Mouse (Mus musculus) stomach, postnatal 0 days (tissue): Measurements from ENCODE around the gene AI854703. TPM values are rescaled to one million over a fixed set of nuclear protein-coding genes. Genes with fewer than 3 reads are reported as not detected.

ENCODE experiments used
- ATAC-seq: fragments of 200-750 bp; cut with Nextera tagmentation; 2 replicates; pipeline ENCODE4 v1.8.0; 2017; ENCODE audit not compliant: low FRiP score, low TSS enrichment
- DNase-seq: peaks from one replicate; pipeline ENCODE4 v3.0.0-alpha.2; 2016; ENCODE audit warnings: low spot score
- H3K27ac ChIP-seq: fragments of 300-500 bp; sonication (generic); replicated peaks from 2 replicates; pipeline ENCODE4 v1.5.1; 2014; ENCODE audit warnings: mild to moderate bottlenecking, control low read depth
- H3K27me3 ChIP-seq: fragments of 300-500 bp; sonication (generic); 2 replicates; pipeline ENCODE4 v1.6.1; 2014; ENCODE audit warnings: low read length; ENCODE audit not compliant: control insufficient read depth, insufficient read depth
- H3K36me3 ChIP-seq: fragments of 300-500 bp; sonication (generic); 2 replicates; pipeline ENCODE4 v1.6.1; 2014; ENCODE audit warnings: low read length, mixed read lengths; ENCODE audit not compliant: control insufficient read depth, insufficient read depth
- H3K4me1 ChIP-seq: fragments of 300-500 bp; sonication (generic); replicated peaks from 2 replicates; pipeline ENCODE4 v1.6.1; 2014; ENCODE audit warnings: antibody characterized with exemption; ENCODE audit not compliant: control insufficient read depth, insufficient read depth
- H3K4me2 ChIP-seq: fragments of 300-500 bp; sonication (generic); replicated peaks from 2 replicates; pipeline ENCODE4 v1.6.1; 2014; ENCODE audit warnings: low read depth, mild to moderate bottlenecking, control low read depth, moderate library complexity
- H3K4me3 ChIP-seq: fragments of 300-500 bp; sonication (generic); 2 replicates; pipeline ENCODE4 v1.5.1; 2014; ENCODE audit warnings: low read depth, low read length, control low read depth
- H3K9ac ChIP-seq: fragments of 300-500 bp; sonication (generic); 2 replicates; pipeline ENCODE4 v1.6.1; 2014; ENCODE audit warnings: mild to moderate bottlenecking, low read length, control low read depth, mixed read lengths
- H3K9me3 ChIP-seq: fragments of 300-500 bp; sonication (generic); 2 replicates; pipeline ENCODE4 v1.6.1; 2016; ENCODE audit warnings: low read length; ENCODE audit not compliant: control insufficient read depth
- CTCF ChIP-seq: IDR thresholded peaks from 2 replicates; pipeline ENCODE4 v1.5.1; 2016; ENCODE audit warnings: antibody characterized with exemption, low read depth, mild to moderate bottlenecking, moderate library complexity
- EP300 ChIP-seq: optimal IDR thresholded peaks from 2 replicates; pipeline ENCODE3; 2016; ENCODE audit warnings: antibody characterized with exemption
- WGBS: fragments of 180-500 bp; shearing (Covaris S2); extraction: QIAGEN DNeasy Blood & Tissue Kit; methylation state at CpG from one replicate; pipeline ENCODE4 v1.1.7; 2014; 5-methylcytosine and 5-hydroxymethylcytosine counted together
- polyA plus RNA-seq: library from polyadenylated mRNA; unstranded; fragments of >200 nt; fragmentation: Nextera tagmentation; extraction: Ambion mirVana; gene quantifications from 2 replicates; pipeline ENCODE4 v1.2.1, GENCODE M21; 2015

Gene AI854703
- polyA plus RNA-seq, 1 experiment from 2014 or later, result 0.76 TPM

- no peak overlapping the region for H3K9ac ChIP-seq
- WGBS, result 92% methylated on average over 9 of the region's 9 CpGs
- no peaks in the 10 kb centered on the region for H3K4me1 ChIP-seq
- H3K9me3 ChIP-seq, result no peaks in the 10 kb centered on the region
- H3K4me2 ChIP-seq, result no peak overlapping the region
- TF ChIP-seq EP300, result no peak
- TF ChIP-seq CTCF, result no peak
- no peaks in the 10 kb centered on the region for H3K36me3 ChIP-seq
- DNase-seq (no peak), ATAC-seq (no peak)
- H3K4me3 ChIP-seq, result no peak overlapping the region
- H3K27me3 ChIP-seq, result no peaks in the 10 kb centered on the region
- no peak overlapping the region for H3K27ac ChIP-seq
Observed at GRCm38 (mm10) chr6:48650041-48650440, 23.5 kb downstream of the AI854703 start.

- TF ChIP-seq CTCF (no peak), EP300 (no peak)
- 54% methylated on average over 5 of the region's 5 CpGs for WGBS
- ATAC-seq, result no peak
Observed at GRCm38 (mm10) chr6:48658721-48659120, 32.2 kb downstream of the AI854703 start.

GRCm38 (mm10) chr6:48664750-48665149 lies 38.2 kb downstream of the AI854703 start:
- Histone ChIP-seq H3K27me3 (no peaks in the 10 kb centered on the region), H3K9ac (no peak overlapping the region), H3K4me3 (no peak overlapping the region), H3K36me3 (no peaks in the 10 kb centered on the region), H3K4me1 (no peaks in the 10 kb centered on the region), H3K4me2 (no peak overlapping the region), H3K27ac (no peak overlapping the region), H3K9me3 (no peaks in the 10 kb centered on the region)
- 69% methylated on average over 4 of the region's 4 CpGs for WGBS
- DNase-seq (no peak), ATAC-seq (no peak)
- no peak for TF ChIP-seq EP300
- TF ChIP-seq CTCF, result no peak

More at GRCm38 (mm10) chr6:48658721-48659120, 32.2 kb downstream of the AI854703 start:
- H3K9me3 ChIP-seq, result no peaks in the 10 kb centered on the region
- no peak overlapping the region for H3K27ac ChIP-seq
- H3K36me3 ChIP-seq, result no peaks in the 10 kb centered on the region
- DNase-seq, result no peak
- H3K27me3 ChIP-seq, result no peaks in the 10 kb centered on the region
- no peak overlapping the region for H3K4me3 ChIP-seq
- no peaks in the 10 kb centered on the region for H3K4me1 ChIP-seq
- no peak overlapping the region for H3K9ac ChIP-seq
- no peak overlapping the region for H3K4me2 ChIP-seq

GRCm38 (mm10) chr6:48665471-48665870 lies 38.9 kb downstream of the AI854703 start:
- Histone ChIP-seq H3K9me3 (no peaks in the 10 kb centered on the region), H3K4me1 (no peaks in the 10 kb centered on the region), H3K27me3 (no peaks in the 10 kb centered on the region), H3K9ac (no peak overlapping the region), H3K4me2 (no peak overlapping the region), H3K36me3 (no peaks in the 10 kb centered on the region), H3K4me3 (no peak overlapping the region), H3K27ac (no peak overlapping the region)
- ATAC-seq (no peak), DNase-seq (no peak)
- 90% methylated on average over 9 of the region's 9 CpGs for WGBS
- TF ChIP-seq EP300 (no peak), CTCF (no peak)

DNA sequence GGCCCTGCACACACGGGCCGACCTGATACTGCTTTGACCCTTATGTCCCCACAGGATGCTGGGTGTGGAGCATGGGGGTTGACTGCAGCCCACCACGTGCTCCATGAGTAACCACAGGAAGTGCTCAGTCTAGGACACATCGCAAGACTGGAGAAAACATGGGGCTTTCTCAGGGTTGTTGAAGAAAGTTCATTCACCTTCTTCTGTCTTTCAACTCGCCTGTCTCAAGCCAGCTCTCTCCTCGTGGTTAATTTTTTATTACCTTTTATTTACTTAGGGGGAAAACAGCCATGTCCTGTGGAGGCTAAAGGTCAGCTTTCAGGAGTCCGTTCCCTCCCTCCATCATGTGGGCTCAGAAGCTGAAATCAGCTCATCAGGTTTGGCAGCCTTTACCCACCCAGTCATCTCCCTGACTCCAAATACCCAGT lies 39.6 kb downstream of the AI854703 start:
- Histone ChIP-seq H3K27me3 (no peaks in the 10 kb centered on the region), H3K4me3 (no peak overlapping the region), H3K4me2 (no peak overlapping the region), H3K9ac (no peak overlapping the region), H3K4me1 (no peaks in the 10 kb centered on the region), H3K27ac (no peak overlapping the region), H3K36me3 (no peaks in the 10 kb centered on the region), H3K9me3 (no peaks in the 10 kb centered on the region)
- WGBS, result 24% methylated on average over 7 of the region's 7 CpGs
- no peak for DNase-seq
- ATAC-seq, result no peak; the same call in 1 of the 2 replicates
- TF ChIP-seq EP300 (no peak), CTCF (no peak)

- no peak overlapping the region for H3K27ac ChIP-seq
- no peak overlapping the region for H3K4me3 ChIP-seq
- H3K27me3 ChIP-seq, result no peaks in the 10 kb centered on the region
- H3K9ac ChIP-seq, result no peak overlapping the region
- ATAC-seq (no peak), DNase-seq (no peak)
- no peaks in the 10 kb centered on the region for H3K9me3 ChIP-seq
- no peaks in the 10 kb centered on the region for H3K4me1 ChIP-seq
- no peaks in the 10 kb centered on the region for H3K36me3 ChIP-seq
- TF ChIP-seq CTCF, result no peak
- no peak for TF ChIP-seq EP300
- H3K4me2 ChIP-seq, result no peak overlapping the region
Observed at GRCm38 (mm10) chr6:48668022-48668421, 41.5 kb downstream of the AI854703 start.
